Mouse (Mus musculus): ENCODE results near the gene Gm19935.
A peak's percentile ranks its signal among the peaks of the same experiment; 100 is the strongest.

Gene Gm19935

DNA sequence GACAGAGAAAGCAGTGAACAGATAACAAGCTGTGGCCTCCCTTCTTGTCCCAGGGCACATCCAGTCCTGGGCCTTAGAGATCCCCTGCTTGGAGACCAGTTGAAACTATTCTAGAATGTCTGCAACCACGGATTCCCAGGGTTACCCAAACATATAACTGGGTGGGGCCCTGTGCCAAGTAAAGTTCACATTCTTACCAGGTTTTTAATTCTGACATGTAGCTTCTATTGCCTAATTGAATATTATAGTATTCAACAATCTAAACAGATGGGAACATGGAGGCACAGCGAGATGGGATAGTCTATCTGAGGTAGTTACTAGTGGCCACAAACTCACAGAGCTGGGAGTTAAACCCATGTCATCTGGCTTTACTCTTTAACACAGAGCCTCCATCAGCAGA, at the start of gene Gm19935:
Gm19935 (minus strand) TSS at position 101 of the 400 bp plus-strand sequence.
- DNase-seq, result no peak

DNA sequence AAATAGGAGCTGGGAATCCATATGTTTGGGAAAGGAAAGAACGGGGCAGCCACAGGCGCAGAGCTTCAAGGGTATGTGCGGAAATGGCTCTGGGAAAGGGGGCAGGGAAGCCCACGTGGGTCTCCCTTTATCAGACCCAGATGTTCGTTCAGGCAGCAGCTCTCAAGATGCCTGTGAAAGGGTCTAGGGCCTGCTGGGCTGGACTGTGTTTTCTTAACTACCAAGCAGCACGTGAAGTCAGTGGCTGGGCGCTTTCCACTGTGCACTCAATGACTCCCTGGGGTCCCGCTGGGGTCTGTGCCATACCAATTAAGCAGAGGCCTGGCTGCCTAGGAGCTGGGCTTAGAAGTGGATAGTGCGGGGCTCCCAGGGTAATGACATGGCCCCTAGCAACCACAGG, 44.8 kb upstream of the Gm19935 start:
- DNase-seq, result no peak

GRCm38 (mm10) chr8:90861266-90861944, 44.2 kb upstream of the Gm19935 start:
- DNase-seq, result peak; percentile 35 to 38

DNA sequence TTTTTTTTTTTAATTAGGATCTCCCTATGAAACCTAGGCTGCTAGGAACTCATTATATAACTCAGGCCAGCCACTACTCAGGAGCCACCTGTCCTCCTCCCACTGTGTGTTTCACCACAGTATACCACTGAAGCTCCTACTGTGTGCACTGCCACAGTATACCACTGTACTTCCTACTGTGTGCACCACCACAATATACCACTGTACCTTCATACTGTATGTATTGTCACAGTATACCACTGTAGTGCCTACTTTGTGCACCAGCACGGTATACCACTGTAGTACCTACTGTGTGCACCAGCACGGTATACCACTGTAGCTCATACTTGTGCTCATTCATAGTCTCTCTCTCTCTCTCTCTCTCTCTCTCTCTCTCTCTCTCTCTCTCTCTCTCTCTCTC, 40.9 kb upstream of the Gm19935 start:
- DNase-seq, result no peak

GRCm38 (mm10) chr8:90856952-90857351, 39.8 kb upstream of the Gm19935 start:
- no peak for DNase-seq

- no peak for DNase-seq
Measured at GRCm38 (mm10) chr8:90856171-90856570, 39.0 kb upstream of the Gm19935 start.

GRCm38 (mm10) chr8:90854671-90855161, 37.5 kb upstream of the Gm19935 start:
- peak; percentile 60 to 77 for DNase-seq

DNA sequence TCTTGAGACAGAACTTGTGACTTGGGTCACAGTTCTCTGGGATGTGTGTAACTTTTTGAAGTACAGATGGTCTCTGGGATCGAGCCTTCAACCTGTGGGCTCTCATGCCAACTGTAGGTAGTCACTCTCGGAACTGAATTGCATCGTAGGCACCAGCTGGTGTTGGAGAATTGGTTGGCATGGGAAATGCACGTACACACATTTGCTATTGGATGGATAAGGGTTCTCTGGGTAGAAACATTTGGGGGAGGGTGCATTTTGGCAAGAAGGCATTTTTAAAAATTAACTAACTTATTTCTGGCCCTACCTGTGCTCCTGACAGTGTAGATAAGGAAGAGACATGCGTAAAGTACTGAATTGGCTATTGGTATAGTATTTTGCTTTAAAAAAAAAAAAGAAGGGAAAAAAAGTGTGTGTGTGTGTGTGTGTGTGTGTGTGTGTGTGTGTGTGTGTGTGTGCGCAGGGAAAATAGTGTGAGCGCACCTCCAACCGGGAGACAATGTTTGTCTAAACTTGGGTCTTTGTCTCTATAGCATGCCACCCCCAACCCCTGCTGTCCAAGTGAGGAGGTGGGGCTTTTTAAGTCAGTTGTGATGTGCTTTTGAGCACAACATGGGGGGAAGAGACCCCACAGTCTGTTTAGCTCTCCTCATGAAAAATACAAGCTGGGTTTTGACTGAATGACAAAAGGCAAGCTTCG, 36.9 kb upstream of the Gm19935 start:
- DNase-seq, result no peak

DNA sequence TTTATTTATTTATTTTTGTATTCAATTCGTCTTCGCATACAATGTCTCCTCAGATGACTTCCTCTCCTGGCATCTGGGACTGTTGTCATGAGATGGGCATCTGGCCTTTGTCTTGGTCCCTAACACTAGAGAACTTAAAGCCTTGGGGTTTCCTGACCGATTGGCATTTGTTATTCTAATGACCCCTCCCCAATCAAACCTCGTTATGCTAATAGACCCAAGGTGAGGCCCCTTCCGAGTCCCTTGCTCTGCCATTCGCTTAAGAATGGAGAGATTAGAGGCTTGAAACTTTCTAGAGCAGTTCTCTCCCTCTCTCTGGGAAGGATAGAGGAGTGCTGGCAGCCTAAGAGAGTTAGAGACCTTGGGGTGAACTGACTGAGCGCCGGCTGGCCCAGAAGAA, 34.4 kb upstream of the Gm19935 start:
- no peak for DNase-seq

GRCm38 (mm10) chr8:90849462-90850050, 32.4 kb upstream of the Gm19935 start:
- DNase-seq, result no peak

GRCm38 (mm10) chr8:90847980-90848379, 30.8 kb upstream of the Gm19935 start:
- no peak for DNase-seq

DNA sequence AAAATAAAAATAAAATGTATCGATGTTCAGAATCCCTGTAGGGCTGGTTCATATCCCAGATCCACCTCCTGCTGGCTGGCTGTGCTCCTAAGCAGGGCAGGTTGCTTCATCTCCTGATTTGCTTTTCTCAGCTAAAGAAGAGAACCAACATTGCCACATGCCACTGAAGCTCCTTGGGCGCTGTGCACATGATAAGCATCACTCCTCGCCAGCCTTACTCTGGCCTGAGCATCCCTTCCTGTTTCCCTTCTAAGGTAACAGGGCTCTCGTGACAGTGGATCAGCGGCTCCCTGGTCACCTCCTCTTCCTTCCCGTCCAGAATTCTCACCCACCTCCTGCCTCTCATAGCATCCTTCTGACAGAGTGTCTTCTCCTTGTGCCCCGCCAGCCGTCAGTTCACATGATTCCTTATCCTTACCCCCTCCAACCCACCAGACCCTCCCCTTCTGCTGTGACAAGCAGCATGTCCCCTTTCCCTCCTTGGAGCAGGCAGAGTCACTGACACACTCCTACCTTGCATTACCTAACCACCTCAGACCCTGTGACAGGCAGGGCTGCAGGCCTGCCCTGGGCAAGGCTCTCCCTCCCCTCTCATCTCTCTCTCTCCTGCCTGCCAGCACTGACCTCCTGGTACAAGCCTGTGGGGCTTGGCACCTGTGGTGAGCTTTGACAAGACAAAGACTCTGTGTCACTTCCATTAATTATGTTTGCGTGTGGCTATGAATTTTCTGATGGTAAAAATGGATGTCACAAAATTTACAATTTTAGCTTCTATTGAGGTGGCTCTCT, 27.2 kb upstream of the Gm19935 start:
- no peak for DNase-seq

DNA sequence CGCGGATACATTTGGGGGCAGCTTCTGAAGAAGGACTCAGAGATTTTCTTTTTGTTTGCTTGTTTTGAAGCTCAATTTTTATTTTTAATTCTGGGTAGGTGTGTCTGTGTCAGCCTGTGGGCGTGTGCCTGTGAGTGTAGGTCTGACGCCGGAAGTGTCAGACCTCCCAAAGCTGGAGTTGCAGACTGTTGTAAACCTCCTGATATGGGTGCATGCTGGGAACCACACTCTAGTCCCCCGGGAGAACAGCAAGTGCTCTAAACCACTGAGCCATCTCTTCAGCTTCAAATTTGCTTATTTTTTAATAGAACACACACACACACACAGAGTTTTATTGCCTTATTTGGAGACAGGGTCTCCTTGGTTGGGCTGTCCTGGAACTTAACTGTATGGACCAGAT, 25.9 kb upstream of the Gm19935 start:
- DNase-seq, result no peak

DNA sequence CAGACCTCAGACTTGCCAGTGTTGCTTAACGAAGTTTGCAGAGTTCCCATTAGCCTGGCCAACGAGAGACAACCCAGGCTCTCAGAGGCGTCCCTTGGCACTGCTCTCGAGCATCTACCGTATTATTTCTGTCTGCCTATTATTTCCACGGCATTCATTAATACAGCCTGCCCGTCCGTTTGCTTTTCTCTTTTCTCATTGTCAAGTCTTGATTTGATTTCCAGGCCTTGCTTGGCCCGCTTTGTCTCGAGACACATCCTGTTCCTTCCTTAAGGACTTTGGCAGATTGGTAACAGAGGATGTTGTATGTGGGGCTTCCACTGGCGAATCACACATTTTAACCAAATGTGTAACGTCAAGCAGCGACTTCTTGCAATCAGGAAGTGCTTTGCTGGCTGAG, 24.1 kb upstream of the Gm19935 start:
- DNase-seq, result no peak

- DNase-seq, result no peak
Measured at GRCm38 (mm10) chr8:90839725-90840714, 22.8 kb upstream of the Gm19935 start.

GRCm38 (mm10) chr8:90837440-90837839, 20.2 kb upstream of the Gm19935 start:
- no peak for DNase-seq

DNA sequence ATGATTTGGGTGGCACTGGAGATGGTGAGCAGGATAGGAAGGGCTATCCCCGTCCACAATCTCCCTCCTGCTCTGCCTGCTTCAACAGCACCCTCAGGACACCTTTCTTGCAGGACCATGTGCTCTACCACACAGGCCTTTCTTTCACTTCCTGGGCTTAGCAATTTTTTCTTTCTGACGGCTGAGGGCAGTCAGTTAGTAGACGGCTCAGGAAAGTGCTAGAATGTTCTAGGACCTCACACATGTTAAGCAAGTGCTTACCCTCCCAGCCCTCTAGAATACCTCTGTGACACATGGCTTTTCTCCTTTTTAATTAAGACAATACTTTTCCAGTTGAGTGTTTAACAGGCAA, 17.1 kb upstream of the Gm19935 start:
- DNase-seq, result no peak

GRCm38 (mm10) chr8:90833628-90834320, 16.6 kb upstream of the Gm19935 start:
- DNase-seq, result no peak

- DNase-seq, result no peak
Measured at GRCm38 (mm10) chr8:90832576-90833289, 15.5 kb upstream of the Gm19935 start.

DNA sequence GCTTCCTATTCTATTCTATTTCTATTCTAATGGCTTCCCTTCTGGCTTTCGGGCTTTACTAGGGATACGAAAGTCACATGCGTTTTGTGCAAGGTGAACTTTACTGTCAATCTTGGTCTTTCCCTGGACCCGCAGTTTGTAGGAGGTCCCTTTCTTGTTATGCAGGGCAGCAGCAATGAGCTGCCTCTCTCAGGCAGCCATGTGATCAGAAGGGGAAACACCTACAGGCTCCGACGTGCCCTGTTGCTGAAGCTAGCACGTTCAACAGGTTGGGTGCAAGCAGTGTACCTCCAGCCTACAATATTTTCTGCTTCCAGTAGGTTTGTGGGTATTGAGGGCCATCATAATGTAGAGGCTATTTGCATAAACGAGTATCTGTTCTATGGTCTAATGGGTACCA, 13.8 kb upstream of the Gm19935 start:
- DNase-seq, result no peak

DNA sequence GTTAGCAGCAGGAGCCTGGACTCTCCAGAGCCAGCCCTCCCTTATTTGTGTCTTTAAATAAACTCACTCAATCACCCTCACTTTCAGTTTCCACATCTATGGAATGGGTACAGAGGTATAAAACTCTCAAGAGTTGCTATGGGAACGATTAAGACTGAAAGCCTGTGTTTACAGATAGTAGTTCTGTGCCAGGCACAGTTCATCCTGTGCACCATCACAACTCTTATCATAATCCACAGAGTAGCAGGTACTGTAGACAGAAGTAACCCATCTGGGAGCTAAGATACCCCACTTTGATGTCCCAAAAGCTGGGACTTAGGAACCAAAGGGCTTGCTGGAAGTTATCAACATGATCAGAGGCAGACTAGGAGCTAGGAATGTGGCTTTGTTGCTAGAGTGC, 12.6 kb upstream of the Gm19935 start:
- DNase-seq, result no peak

All from lung, adult 18-20 months (tissue).